Mouse (Mus musculus) midbrain, embryonic 10.5 days (tissue): ENCODE measurements around the gene Mib2. TPM values are rescaled to one million over a fixed set of nuclear protein-coding genes. Genes with fewer than 3 reads are reported as not detected.

Experiments
- DNase-seq: peaks from one replicate; pipeline ENCODE4 v3.0.0-alpha.2; 2017; ENCODE audit warnings: low spot score
- H3K27ac ChIP-seq: fragments of 300-500 bp; sonication (generic); replicated peaks from 2 replicates; pipeline ENCODE4 v1.5.1; 2016; ENCODE audit warnings: mild to moderate bottlenecking
- H3K27me3 ChIP-seq: fragments of 300-500 bp; sonication (generic); 2 replicates; pipeline ENCODE4 v1.6.1; 2016; ENCODE audit warnings: low read depth, mild to moderate bottlenecking; ENCODE audit not compliant: poor library complexity, severe bottlenecking
- H3K36me3 ChIP-seq: fragments of 300-500 bp; sonication (generic); 2 replicates; pipeline ENCODE4 v1.6.1; 2016; ENCODE audit warnings: mild to moderate bottlenecking, moderate library complexity
- H3K4me1 ChIP-seq: fragments of 300-500 bp; sonication (generic); 2 replicates; pipeline ENCODE4 v1.6.1; 2016
- H3K4me3 ChIP-seq: fragments of 300-500 bp; sonication (generic); 2 replicates; pipeline ENCODE4 v1.5.1; 2016; ENCODE audit warnings: mild to moderate bottlenecking, moderate library complexity
- H3K9me3 ChIP-seq: fragments of 300-500 bp; sonication (generic); replicated peaks from 2 replicates; pipeline ENCODE4 v1.6.1; 2016; ENCODE audit warnings: mild to moderate bottlenecking
- WGBS: fragments of 180-500 bp; shearing (Covaris S2); methylation state at CpG from one replicate; pipeline ENCODE4 v1.1.7; 2016; 5-methylcytosine and 5-hydroxymethylcytosine counted together
- polyA plus RNA-seq: library from polyadenylated mRNA; unstranded; fragments of >200 nt; fragmentation: Nextera tagmentation; extraction: Ambion mirVana; gene quantifications from 2 replicates; pipeline ENCODE4 v1.2.1, GENCODE M21; 2016

The Mib2 gene
- polyA plus RNA-seq, 1 experiment from 2014 or later, result 22.0 TPM

GRCm38 (mm10) chr4:155635766-155636499 is 33.1 kb downstream of the Mib2 start:
- Histone ChIP-seq H3K27ac (no peak overlapping the region), H3K9me3 (no peaks in the 10 kb centered on the region), H3K4me3 (no peak overlapping the region), H3K36me3 (peaks cover 98% of the 10 kb centered on the region), H3K27me3 (no peaks in the 10 kb centered on the region), H3K4me1 (no peaks in the 10 kb centered on the region)
- no peak for DNase-seq

GRCm38 (mm10) chr4:155630267-155630666 is 38.7 kb downstream of the Mib2 start:
- Histone ChIP-seq H3K27me3 (no peaks in the 10 kb centered on the region), H3K4me1 (peaks cover 4% of the 10 kb centered on the region), H3K9me3 (no peaks in the 10 kb centered on the region), H3K27ac (no peak overlapping the region), H3K36me3 (peaks cover 90% of the 10 kb centered on the region), H3K4me3 (no peak overlapping the region)
- DNase-seq, result no peak
- WGBS, result 92% methylated on average over 6 of the region's 6 CpGs

GRCm38 (mm10) chr4:155624338-155625291 is 44.4 kb downstream of the Mib2 start, which contains the start of gene Cdk11b:
Cdk11b (plus strand) TSS chr4:155624854.
- Histone ChIP-seq H3K36me3 (peaks cover 58% of the 10 kb centered on the region), H3K27me3 (no peaks in the 10 kb centered on the region), H3K27ac (peak within 1 kb of the TSS; percentile 83), H3K4me1 (peaks cover 18% of the 10 kb centered on the region), H3K9me3 (no peaks in the 10 kb centered on the region), H3K4me3 (peak within 1 kb of the TSS; percentile 98)
- WGBS, result under 1% methylated on average over 84 of the region's 84 CpGs
- DNase-seq, result peak; percentile 97

- Histone ChIP-seq H3K27ac (no peak overlapping the region), H3K9me3 (no peaks in the 10 kb centered on the region), H3K27me3 (no peaks in the 10 kb centered on the region), H3K4me3 (no peak overlapping the region), H3K4me1 (peaks cover 2% of the 10 kb centered on the region; the same call in 1 of the 2 replicates), H3K36me3 (peaks cover 82% of the 10 kb centered on the region)
- DNase-seq, result no peak
- WGBS, result 91% methylated on average over 5 of the region's 5 CpGs
Observed at GRCm38 (mm10) chr4:155618321-155618720, 50.7 kb downstream of the Mib2 start.

GRCm38 (mm10) chr4:155613264-155613663 is 55.7 kb downstream of the Mib2 start:
- no peak for DNase-seq
- WGBS, result 97% methylated on average over 3 of the region's 3 CpGs

GRCm38 (mm10) chr4:155611860-155612259 is 57.1 kb downstream of the Mib2 start:
- Histone ChIP-seq H3K27me3 (no peaks in the 10 kb centered on the region), H3K27ac (no peak overlapping the region), H3K36me3 (peaks cover 80% of the 10 kb centered on the region), H3K4me1 (no peaks in the 10 kb centered on the region), H3K4me3 (no peak overlapping the region), H3K9me3 (no peaks in the 10 kb centered on the region)
- 97% methylated on average over 3 of the region's 3 CpGs for WGBS
- DNase-seq, result no peak

More at GRCm38 (mm10) chr4:155613264-155613663, 55.7 kb downstream of the Mib2 start:
- Histone ChIP-seq H3K4me3 (no peak overlapping the region), H3K4me1 (no peaks in the 10 kb centered on the region), H3K27ac (no peak overlapping the region), H3K9me3 (no peaks in the 10 kb centered on the region), H3K27me3 (no peaks in the 10 kb centered on the region), H3K36me3 (peaks cover 85% of the 10 kb centered on the region)

GRCm38 (mm10) chr4:155606825-155607224 is 62.2 kb downstream of the Mib2 start:
- Histone ChIP-seq H3K36me3 (peaks cover 77% of the 10 kb centered on the region), H3K27ac (no peak overlapping the region), H3K9me3 (no peaks in the 10 kb centered on the region), H3K4me3 (no peak overlapping the region), H3K4me1 (peaks cover 13% of the 10 kb centered on the region), H3K27me3 (no peaks in the 10 kb centered on the region)
- DNase-seq, result no peak
- WGBS, result 80% methylated on average over 2 of the region's 2 CpGs

- WGBS, result 92% methylated on average over 4 of the region's 4 CpGs
- Histone ChIP-seq H3K27me3 (no peaks in the 10 kb centered on the region), H3K9me3 (no peaks in the 10 kb centered on the region), H3K4me1 (peaks cover 20% of the 10 kb centered on the region), H3K36me3 (peaks cover 63% of the 10 kb centered on the region), H3K4me3 (no peak overlapping the region), H3K27ac (no peak overlapping the region)
- no peak for DNase-seq
Observed at GRCm38 (mm10) chr4:155605132-155605531, 63.9 kb downstream of the Mib2 start.

Other genes with a start within 250 kb of the Mib2 start
- 0.14 TPM in 1 of 2 replicates, not detected in the other for gene Tmem52, start 200.1 kb downstream of the Mib2 start, polyA plus RNA-seq
- gene Gnb1, start 177.8 kb downstream of the Mib2 start, polyA plus RNA-seq, result 630 and 714 TPM in 2 replicates
- 105 and 110 TPM in 2 replicates for gene Nadk, start 106.8 kb downstream of the Mib2 start, polyA plus RNA-seq
- gene Slc35e2, start 67.8 kb downstream of the Mib2 start, polyA plus RNA-seq, result 11.9 and 13.4 TPM in 2 replicates
- 79.6 and 82.3 TPM in 2 replicates for gene Cdk11b, start 44.3 kb downstream of the Mib2 start, polyA plus RNA-seq
- gene Gm10563, start 23.8 kb downstream of the Mib2 start, polyA plus RNA-seq, result not detected in 2 replicates
- gene Mmp23, start 15.8 kb downstream of the Mib2 start, polyA plus RNA-seq, result 4.7 TPM in 2 replicates
- gene Fndc10, start 25.1 kb upstream of the Mib2 start, polyA plus RNA-seq, result 0.98 and 1.1 TPM in 2 replicates
- gene Ssu72, start 35.6 kb upstream of the Mib2 start, polyA plus RNA-seq, result 167 and 169 TPM in 2 replicates
- 0.65 and 1.2 TPM in 2 replicates for gene Tmem240, start 65.6 kb upstream of the Mib2 start, polyA plus RNA-seq
- 115 and 129 TPM in 2 replicates for gene Atad3a, start 91.9 kb upstream of the Mib2 start, polyA plus RNA-seq
- gene Vwa1, start 105.5 kb upstream of the Mib2 start, polyA plus RNA-seq, result 12.2 and 13.1 TPM in 2 replicates
- 0.31 and 0.45 TPM in 2 replicates for gene Tmem88b, start 116.7 kb upstream of the Mib2 start, polyA plus RNA-seq
- not detected in 2 replicates for gene Ankrd65, start 121.2 kb upstream of the Mib2 start, polyA plus RNA-seq
- 235 and 260 TPM in 2 replicates for gene Mrpl20, start 133.7 kb upstream of the Mib2 start, polyA plus RNA-seq
- gene Ccnl2, start 143.3 kb upstream of the Mib2 start, polyA plus RNA-seq, result 161 and 171 TPM in 2 replicates
- 159 and 172 TPM in 2 replicates for gene Aurkaip1, start 162.1 kb upstream of the Mib2 start, polyA plus RNA-seq
- gene Mxra8, start 170.5 kb upstream of the Mib2 start, polyA plus RNA-seq, result 50.7 and 53.1 TPM in 2 replicates
- 5.0 and 5.4 TPM in 2 replicates for gene Dvl1, start 178.2 kb upstream of the Mib2 start, polyA plus RNA-seq
- gene Tas1r3, start 194.2 kb upstream of the Mib2 start, polyA plus RNA-seq, result 0.22 and 0.41 TPM in 2 replicates
- 21.6 and 24.6 TPM in 2 replicates for gene Cptp, start 200.2 kb upstream of the Mib2 start, polyA plus RNA-seq
- gene Ints11, start 200.3 kb upstream of the Mib2 start, polyA plus RNA-seq, result 114 and 116 TPM in 2 replicates
- 50.7 and 53.4 TPM in 2 replicates for gene Pusl1, start 222.6 kb upstream of the Mib2 start, polyA plus RNA-seq
- gene Acap3, start 222.6 kb upstream of the Mib2 start, polyA plus RNA-seq, result 24.3 and 38.4 TPM in 2 replicates